Mouse (Mus musculus) ovary, adult 18-20 months (tissue): Measurements from ENCODE around the gene Rps8.
"Not testable (repeated sequence)": the region's sequence is repeated elsewhere in the genome, so short reads cannot be mapped to it uniquely, and the experiment has no call there.

Experiments
- DNase-seq: peaks from one replicate; pipeline ENCODE4 v3.0.0; 2022; ENCODE audit warnings: low spot score, mixed read lengths

Rps8 gene

GRCm38 (mm10) chr4:117155792-117156355 is at the start of gene Rps8:
Rps8 (minus strand) TSS chr4:117156243.
- DNase-seq = peak; percentile 82

GRCm38 (mm10) chr4:117202992-117203354 is 46.9 kb upstream of the Rps8 start:
- no peak for DNase-seq

GRCm38 (mm10) chr4:117202046-117202991 is 46.3 kb upstream of the Rps8 start:
- DNase-seq = no peak

GRCm38 (mm10) chr4:117191804-117192203 is 35.8 kb upstream of the Rps8 start:
- no peak for DNase-seq

- DNase-seq = no peak
Measured at GRCm38 (mm10) chr4:117190660-117191059, 34.6 kb upstream of the Rps8 start.

GRCm38 (mm10) chr4:117189856-117190543 is 34.0 kb upstream of the Rps8 start:
- no peak for DNase-seq

GRCm38 (mm10) chr4:117189382-117189855 is 33.4 kb upstream of the Rps8 start:
- DNase-seq = peak; percentile 63

GRCm38 (mm10) chr4:117188969-117189368 is 32.9 kb upstream of the Rps8 start:
- no peak for DNase-seq

GRCm38 (mm10) chr4:117182759-117183096 is 26.7 kb upstream of the Rps8 start:
- DNase-seq = not testable (repeated sequence)

- DNase-seq = peak; percentile 84
Measured at GRCm38 (mm10) chr4:117181863-117182758, 26.1 kb upstream of the Rps8 start, which contains the start of gene Kif2c. Kif2c (minus strand) TSS chr4:117182639.

GRCm38 (mm10) chr4:117169936-117170335 is 13.9 kb upstream of the Rps8 start:
- DNase-seq = no peak

- DNase-seq = no peak
Measured at GRCm38 (mm10) chr4:117161183-117161582, 5.1 kb upstream of the Rps8 start.

- DNase-seq = no peak
Measured at GRCm38 (mm10) chr4:117159666-117160065, 3.6 kb upstream of the Rps8 start.

- no peak for DNase-seq
Measured at GRCm38 (mm10) chr4:117156372-117156771, 329 bp upstream of the Rps8 start.

GRCm38 (mm10) chr4:117155020-117155791 is 837 bp downstream of the Rps8 start:
- DNase-seq = no peak

GRCm38 (mm10) chr4:117152714-117153113 is 3.3 kb downstream of the Rps8 start:
- no peak for DNase-seq

GRCm38 (mm10) chr4:117151416-117151815 is 4.6 kb downstream of the Rps8 start:
- no peak for DNase-seq

GRCm38 (mm10) chr4:117150212-117150733 is 5.8 kb downstream of the Rps8 start:
- no peak for DNase-seq

- no peak for DNase-seq
Measured at GRCm38 (mm10) chr4:117149291-117150211, 6.5 kb downstream of the Rps8 start.
